Mouse (Mus musculus) heart, embryonic 13.5 days (tissue): ENCODE measurements around the gene Dnm2. TPM values are rescaled to one million over a fixed set of nuclear protein-coding genes. Genes with fewer than 3 reads are reported as not detected.

Source experiments
- ATAC-seq: fragments of 200-750 bp; cut with Nextera tagmentation; 2 replicates; pipeline ENCODE4 v1.8.0; 2017; ENCODE audit warnings: moderate TSS enrichment; ENCODE audit not compliant: insufficient number of reproducible peaks, low FRiP score, low TSS enrichment; ENCODE audit errors: extremely low read depth
- H3K27ac ChIP-seq: fragments of 300-500 bp; sonication (generic); replicated peaks from 2 replicates; pipeline ENCODE4 v1.5.1; 2015; ENCODE audit warnings: moderate library complexity, mild to moderate bottlenecking, inconsistent platforms
- H3K27me3 ChIP-seq: fragments of 300-500 bp; sonication (generic); replicated peaks from 2 replicates; pipeline ENCODE4 v1.6.1; 2015; ENCODE audit warnings: mild to moderate bottlenecking, inconsistent platforms
- H3K36me3 ChIP-seq: fragments of 300-500 bp; sonication (generic); 2 replicates; pipeline ENCODE4 v1.6.1; 2015; ENCODE audit warnings: mild to moderate bottlenecking, inconsistent platforms
- H3K4me1 ChIP-seq: fragments of 300-500 bp; sonication (generic); 2 replicates; pipeline ENCODE4 v1.6.1; 2015; ENCODE audit warnings: inconsistent platforms
- H3K4me2 ChIP-seq: fragments of 300-500 bp; sonication (generic); 2 replicates; pipeline ENCODE4 v1.6.1; 2015; ENCODE audit warnings: inconsistent platforms, mild to moderate bottlenecking, moderate library complexity
- H3K4me3 ChIP-seq: fragments of 300-500 bp; sonication (generic); 2 replicates; pipeline ENCODE4 v1.5.1; 2015; ENCODE audit warnings: moderate library complexity, mild to moderate bottlenecking, inconsistent platforms
- H3K9ac ChIP-seq: fragments of 300-500 bp; sonication (generic); 2 replicates; pipeline ENCODE4 v1.6.1; 2015; ENCODE audit warnings: inconsistent platforms, mild to moderate bottlenecking, moderate library complexity
- H3K9me3 ChIP-seq: fragments of 300-500 bp; sonication (generic); 2 replicates; pipeline ENCODE4 v1.6.1; 2016; ENCODE audit warnings: inconsistent platforms
- WGBS: fragments of 180-500 bp; shearing (Covaris S2); methylation state at CpG from one replicate; pipeline ENCODE4 v1.1.7; 2015; ENCODE audit warnings: mixed read lengths; 5-methylcytosine and 5-hydroxymethylcytosine counted together
- polyA plus RNA-seq: library from polyadenylated mRNA; unstranded; fragments of >200 nt; fragmentation: Nextera tagmentation; extraction: Ambion mirVana; gene quantifications from 2 replicates; pipeline ENCODE4 v1.2.1, GENCODE M21; 2015

Gene Dnm2
- polyA plus RNA-seq, 1 experiment from 2014 or later: 67.6 TPM

GRCm38 (mm10) chr9:21445081-21445744 is 20.5 kb downstream of the Dnm2 start:
- WGBS: 92% methylated on average over 6 of the region's 6 CpGs
- Histone ChIP-seq H3K27me3 (no peaks in the 10 kb centered on the region), H3K36me3 (peaks cover 28% of the 10 kb centered on the region), H3K9me3 (no peaks in the 10 kb centered on the region), H3K27ac (no peak overlapping the region), H3K4me2 (no peak overlapping the region), H3K4me3 (no peak overlapping the region), H3K9ac (no peak overlapping the region), H3K4me1 (peaks cover 21% of the 10 kb centered on the region)
- ATAC-seq: no peak

- no peak for ATAC-seq
- H3K9me3 ChIP-seq: no peaks in the 10 kb centered on the region
- WGBS: 87% methylated on average over 2 of the region's 2 CpGs
Observed at GRCm38 (mm10) chr9:21447778-21448177, 23.1 kb downstream of the Dnm2 start.

GRCm38 (mm10) chr9:21449710-21450109 is 25.0 kb downstream of the Dnm2 start:
- Histone ChIP-seq H3K9me3 (no peaks in the 10 kb centered on the region), H3K9ac (no peak overlapping the region), H3K27me3 (no peaks in the 10 kb centered on the region), H3K27ac (peak overlapping the region; percentile 45; the same call in 1 of the 2 replicates), H3K4me1 (peaks cover 54% of the 10 kb centered on the region), H3K36me3 (peaks cover 22% of the 10 kb centered on the region), H3K4me2 (no peak overlapping the region), H3K4me3 (no peak overlapping the region)
- 79% methylated on average over 2 of the region's 2 CpGs for WGBS
- ATAC-seq: no peak

More at GRCm38 (mm10) chr9:21447778-21448177, 23.1 kb downstream of the Dnm2 start:
- no peak overlapping the region for H3K4me2 ChIP-seq
- no peak overlapping the region for H3K27ac ChIP-seq
- H3K4me3 ChIP-seq: no peak overlapping the region
- H3K36me3 ChIP-seq: peaks cover 28% of the 10 kb centered on the region
- peaks cover 46% of the 10 kb centered on the region for H3K4me1 ChIP-seq
- H3K27me3 ChIP-seq: no peaks in the 10 kb centered on the region
- no peak overlapping the region for H3K9ac ChIP-seq

- Histone ChIP-seq H3K4me3 (no peak overlapping the region), H3K27me3 (no peaks in the 10 kb centered on the region), H3K4me1 (peaks cover 60% of the 10 kb centered on the region), H3K27ac (peak overlapping the region; percentile 45), H3K9me3 (no peaks in the 10 kb centered on the region), H3K9ac (0 out of 2 replicates have a peak overlapping the region, but pooled peaks have one; percentile 28), H3K36me3 (peaks cover 16% of the 10 kb centered on the region), H3K4me2 (no peak overlapping the region)
- no peak for ATAC-seq
- 62% methylated on average over 3 of the region's 3 CpGs for WGBS
Observed at GRCm38 (mm10) chr9:21450270-21450669, 25.6 kb downstream of the Dnm2 start.

- Histone ChIP-seq H3K27me3 (no peaks in the 10 kb centered on the region), H3K4me2 (peak overlapping the region; percentile 30), H3K36me3 (peaks cover 12% of the 10 kb centered on the region; the same call in 1 of the 2 replicates), H3K27ac (peak overlapping the region; percentile 44), H3K9ac (peak overlapping the region; percentile 63; the same call in 1 of the 2 replicates), H3K4me3 (no peak overlapping the region), H3K9me3 (no peaks in the 10 kb centered on the region), H3K4me1 (peaks cover 61% of the 10 kb centered on the region)
- ATAC-seq: no peak
- 76% methylated on average over 8 of the region's 8 CpGs for WGBS
Observed at GRCm38 (mm10) chr9:21451391-21451790, 26.7 kb downstream of the Dnm2 start.

- Histone ChIP-seq H3K27ac (peak overlapping the region; percentile 44), H3K36me3 (peaks cover 12% of the 10 kb centered on the region; the same call in 1 of the 2 replicates), H3K27me3 (no peaks in the 10 kb centered on the region), H3K4me2 (peak overlapping the region; percentile 30), H3K4me1 (peaks cover 61% of the 10 kb centered on the region), H3K9ac (peak overlapping the region; percentile 63), H3K4me3 (no peak overlapping the region), H3K9me3 (no peaks in the 10 kb centered on the region)
- WGBS: 13% methylated on average over 8 of the region's 8 CpGs
- no peak for ATAC-seq
Observed at GRCm38 (mm10) chr9:21451870-21452269, 27.2 kb downstream of the Dnm2 start.

DNA sequence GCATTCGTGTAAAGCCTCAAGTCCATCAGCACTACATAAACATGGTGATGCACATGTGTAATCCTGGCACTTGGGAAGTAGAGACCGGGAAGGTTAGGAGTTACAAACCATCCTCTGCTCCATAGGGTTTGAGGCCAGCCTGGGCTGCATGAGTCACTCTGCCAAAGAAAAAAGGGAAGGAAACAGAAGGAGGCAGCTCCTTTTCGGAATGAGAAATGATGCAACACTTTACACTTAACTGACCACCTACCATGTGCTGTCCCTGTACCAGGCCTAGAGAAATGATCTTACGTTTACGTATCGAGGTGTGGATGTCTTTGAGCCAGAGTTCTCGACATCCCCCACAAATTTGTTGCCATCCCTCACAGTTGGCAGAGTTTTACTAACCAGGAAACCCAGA is 28.3 kb downstream of the Dnm2 start:
- Histone ChIP-seq H3K27me3 (no peaks in the 10 kb centered on the region), H3K4me1 (peaks cover 56% of the 10 kb centered on the region), H3K4me3 (no peak overlapping the region), H3K36me3 (peaks cover 12% of the 10 kb centered on the region), H3K9ac (no peak overlapping the region), H3K27ac (peak overlapping the region; percentile 44; the same call in 1 of the 2 replicates), H3K4me2 (no peak overlapping the region), H3K9me3 (no peaks in the 10 kb centered on the region)
- 79% methylated on average over 7 of the region's 7 CpGs for WGBS
- ATAC-seq: no peak

GRCm38 (mm10) chr9:21453459-21453858 is 28.8 kb downstream of the Dnm2 start:
- peaks cover 16% of the 10 kb centered on the region for H3K36me3 ChIP-seq
- no peaks in the 10 kb centered on the region for H3K27me3 ChIP-seq
- no peak overlapping the region for H3K4me2 ChIP-seq
- H3K9ac ChIP-seq: no peak overlapping the region
- H3K4me3 ChIP-seq: no peak overlapping the region
- H3K4me1 ChIP-seq: peaks cover 55% of the 10 kb centered on the region
- H3K9me3 ChIP-seq: no peaks in the 10 kb centered on the region
- ATAC-seq: no peak
- H3K27ac ChIP-seq: no peak overlapping the region
- 68% methylated on average over 2 of the region's 2 CpGs for WGBS

- no peak for ATAC-seq
- Histone ChIP-seq H3K27me3 (no peaks in the 10 kb centered on the region), H3K4me3 (no peak overlapping the region), H3K4me1 (peaks cover 50% of the 10 kb centered on the region), H3K4me2 (no peak overlapping the region), H3K36me3 (peaks cover 26% of the 10 kb centered on the region), H3K27ac (no peak overlapping the region), H3K9ac (no peak overlapping the region), H3K9me3 (no peaks in the 10 kb centered on the region)
- WGBS: 65% methylated on average over 4 of the region's 4 CpGs
Observed at GRCm38 (mm10) chr9:21454556-21454955, 29.8 kb downstream of the Dnm2 start.

- Histone ChIP-seq H3K27me3 (no peaks in the 10 kb centered on the region), H3K9ac (peak overlapping the region; percentile 47; the same call in 1 of the 2 replicates), H3K4me3 (no peak overlapping the region), H3K36me3 (peaks cover 28% of the 10 kb centered on the region), H3K4me1 (peaks cover 44% of the 10 kb centered on the region), H3K4me2 (no peak overlapping the region), H3K27ac (no peak overlapping the region), H3K9me3 (no peaks in the 10 kb centered on the region)
- ATAC-seq: no peak
- 66% methylated on average over 4 of the region's 4 CpGs for WGBS
Observed at GRCm38 (mm10) chr9:21455103-21455770, 30.5 kb downstream of the Dnm2 start.

- peaks cover 29% of the 10 kb centered on the region for H3K36me3 ChIP-seq
- no peak overlapping the region for H3K4me3 ChIP-seq
- no peaks in the 10 kb centered on the region for H3K9me3 ChIP-seq
- H3K27ac ChIP-seq: no peak overlapping the region
- H3K27me3 ChIP-seq: no peaks in the 10 kb centered on the region
- WGBS: 90% methylated on average over 7 of the region's 7 CpGs
- ATAC-seq: no peak
- peaks cover 32% of the 10 kb centered on the region for H3K4me1 ChIP-seq
- H3K4me2 ChIP-seq: no peak overlapping the region
- H3K9ac ChIP-seq: no peak overlapping the region
Observed at GRCm38 (mm10) chr9:21456246-21456929, 31.7 kb downstream of the Dnm2 start.
